Mouse (Mus musculus) stomach, embryonic 15.5 days (tissue): ENCODE data around the gene Pex5. TPM values are rescaled to one million over a fixed set of nuclear protein-coding genes. Genes with fewer than 3 reads are reported as not detected.

Source experiments
- polyA plus RNA-seq: library from polyadenylated mRNA; unstranded; fragments of >200 nt; fragmentation: Nextera tagmentation; extraction: Ambion mirVana; gene quantifications from 2 replicates; pipeline ENCODE4 v1.2.1, GENCODE M21; 2015

The Pex5 gene
- polyA plus RNA-seq, 1 experiment from 2014 or later, result 39.8 TPM

Other genes starting within 250 kb of the Pex5 start
- gene Vmn2r27, start 183.2 kb downstream of the Pex5 start, polyA plus RNA-seq, result not detected in 2 replicates
- 0.31 and 0.39 TPM in 2 replicates for gene Cd163, start 110.4 kb downstream of the Pex5 start, polyA plus RNA-seq
- gene Clstn3, start 49.7 kb upstream of the Pex5 start, polyA plus RNA-seq, result 6.8 TPM in 2 replicates
- 1.9 and 2.2 TPM in 2 replicates for gene C1rl, start 78.0 kb upstream of the Pex5 start, polyA plus RNA-seq
- gene C1ra, start 97.3 kb upstream of the Pex5 start, polyA plus RNA-seq, result 4.5 and 6.6 TPM in 2 replicates
- gene C1s1, start 127.3 kb upstream of the Pex5 start, polyA plus RNA-seq, result 5.6 and 9.9 TPM in 2 replicates
- not detected in 2 replicates for gene C1rb, start 155.2 kb upstream of the Pex5 start, polyA plus RNA-seq
- gene C1s2, start 221.0 kb upstream of the Pex5 start, polyA plus RNA-seq, result 0.06 and 0.13 TPM in 2 replicates
- 79.3 and 85.3 TPM in 2 replicates for gene Lpcat3, start 248.0 kb upstream of the Pex5 start, polyA plus RNA-seq